12 mouse cellular contexts compared by ENCODE assay signal in genomic region chr11:112197620-112198268, GRCm38 (mm10).
DNase-seq lines count a peak whose midpoint lies in the region; ATAC-seq lines count a peak whose summit lies in the region.
"Had no signal": no experiment of that assay in that cellular context is flagged by ENCODE, and none has a peak within 500 bp of the region (broad histone marks: within the 10 kb centered on the region; RNA-seq: fewer than 3 reads in every experiment).

No protein-coding gene starts in this region.

- peak overlapping the region; percentile 33 for H3K4me2 ChIP-seq in forebrain, embryonic 16.5 days (ENCODE audit: low read length)
- peak overlapping the region; percentile 43 for H3K4me2 ChIP-seq in midbrain, embryonic 13.5 days (replicated peaks)

- H3K9me3 ChIP-seq in forebrain, embryonic 16.5 days (ENCODE audit: control insufficient read depth, low read length), result no peaks in the 10 kb centered on the region
- no peaks in the 10 kb centered on the region for H3K9me3 ChIP-seq in midbrain, embryonic 13.5 days

- H3K27me3 ChIP-seq in forebrain, embryonic 16.5 days (replicated peaks; ENCODE audit: control insufficient read depth, insufficient read depth, low read length), result no peaks in the 10 kb centered on the region
- peaks cover 9% of the 10 kb centered on the region; the same call in 1 of the 2 replicates for H3K27me3 ChIP-seq in midbrain, embryonic 13.5 days

- WGBS in forebrain, embryonic 16.5 days, result under 1% methylated on average over 18 of the region's 18 CpGs
- WGBS in midbrain, embryonic 13.5 days, result under 1% methylated on average over 18 of the region's 18 CpGs

- no peak overlapping the region for H3K9ac ChIP-seq in forebrain, embryonic 16.5 days (replicated peaks; ENCODE audit: low read depth, low read length)
- no peak overlapping the region for H3K9ac ChIP-seq in midbrain, embryonic 13.5 days (replicated peaks)

- peak; percentile 93 for ATAC-seq in forebrain, embryonic 16.5 days
- ATAC-seq in midbrain, embryonic 13.5 days, result peak; percentile 90
- no peak for ATAC-seq in frontal cortex, adult (ENCODE audit: low TSS enrichment)

- H3K4me1 ChIP-seq in forebrain, embryonic 16.5 days (replicated peaks; ENCODE audit: control insufficient read depth, insufficient read depth, low read length), result peaks cover 7% of the 10 kb centered on the region
- H3K4me1 ChIP-seq in midbrain, embryonic 13.5 days (replicated peaks), result peaks cover 14% of the 10 kb centered on the region

- DNase-seq in ES-CJ7 (ENCODE audit: low read depth, low spot score), result peak; percentile 22
- DNase-seq in brain, embryonic 18.5 days (ENCODE audit: low read depth, low spot score), result peak; percentile 10
- no peak for DNase-seq in testis, postnatal 14 days (ENCODE audit: low spot score)
- no peak for DNase-seq in yolk sac, embryonic 10.5 days (ENCODE audit: low spot score)
- DNase-seq: adrenal gland, adult 2 months; cerebellum, adult 11-12 months; kidney, adult 2 months; lung, adult 18-20 months had no signal

- no peak overlapping the region; the same call in 1 of the 2 replicates for H3K27ac ChIP-seq in forebrain, embryonic 16.5 days (ENCODE audit: low read length)
- H3K27ac ChIP-seq in midbrain, embryonic 13.5 days, result no peak overlapping the region
- H3K27ac ChIP-seq: stomach, postnatal 0 days had no signal

- no peak overlapping the region for H3K4me3 ChIP-seq in forebrain, embryonic 16.5 days (replicated peaks; ENCODE audit: low read length)
- H3K4me3 ChIP-seq in midbrain, embryonic 13.5 days (replicated peaks), result peak overlapping the region; percentile 8

- no peaks in the 10 kb centered on the region for H3K36me3 ChIP-seq in forebrain, embryonic 16.5 days (ENCODE audit: control insufficient read depth, insufficient read depth)
- H3K36me3 ChIP-seq in midbrain, embryonic 13.5 days, result no peaks in the 10 kb centered on the region

Comparison
In these comparisons a context has a peak if more than half of its experiments do, and no peak if none do; other contexts are left out.
1. DNase-seq: peak in ES-CJ7 (single experiment) and brain, embryonic 18.5 days (single experiment); none in testis, postnatal 14 days (single experiment) and yolk sac, embryonic 10.5 days (single experiment).